Mouse (Mus musculus) hindbrain, postnatal 0 days (tissue): ENCODE results near the gene Syk. TPM values are rescaled to one million over a fixed set of nuclear protein-coding genes. Genes with fewer than 3 reads are reported as not detected.

Experiments used
- ATAC-seq: fragments of 200-750 bp; cut with Nextera tagmentation; 2 replicates; pipeline ENCODE4 v1.8.0; 2017; ENCODE audit warnings: mild to moderate bottlenecking, moderate TSS enrichment, moderate library complexity
- DNase-seq: peaks from one replicate; pipeline ENCODE4 v3.0.0-alpha.2; 2015; ENCODE audit warnings: low spot score
- H3K27ac ChIP-seq: fragments of 300-500 bp; sonication (generic); 2 replicates; pipeline ENCODE4 v1.5.1; 2014; ENCODE audit warnings: mild to moderate bottlenecking
- H3K27me3 ChIP-seq: fragments of 300-500 bp; sonication (generic); 2 replicates; pipeline ENCODE4 v1.6.1; 2014; ENCODE audit warnings: low read length, mixed read lengths; ENCODE audit not compliant: insufficient read depth
- H3K36me3 ChIP-seq: fragments of 300-500 bp; sonication (generic); 2 replicates; pipeline ENCODE4 v1.6.1; 2014; ENCODE audit warnings: low read length, mixed read lengths; ENCODE audit not compliant: insufficient read depth
- H3K4me1 ChIP-seq: fragments of 300-500 bp; sonication (generic); 2 replicates; pipeline ENCODE4 v1.6.1; 2014; ENCODE audit warnings: antibody characterized with exemption, low read length, mixed read lengths; ENCODE audit not compliant: insufficient read depth
- H3K4me2 ChIP-seq: fragments of 300-500 bp; sonication (generic); 2 replicates; pipeline ENCODE4 v1.6.1; 2014; ENCODE audit warnings: low read depth, mild to moderate bottlenecking, low read length, moderate library complexity, mixed read lengths
- H3K4me3 ChIP-seq: fragments of 300-500 bp; sonication (generic); 2 replicates; pipeline ENCODE4 v1.5.1; 2014; ENCODE audit warnings: low read length
- H3K9ac ChIP-seq: fragments of 300-500 bp; sonication (generic); replicated peaks from 2 replicates; pipeline ENCODE4 v1.6.1; 2014; ENCODE audit warnings: mild to moderate bottlenecking, low read length, moderate library complexity, mixed read lengths
- H3K9me3 ChIP-seq: fragments of 300-500 bp; sonication (generic); 2 replicates; pipeline ENCODE4 v1.6.1; 2016; ENCODE audit warnings: low read length, mixed read lengths
- CTCF ChIP-seq: IDR thresholded peaks from 2 replicates; pipeline ENCODE4 v1.5.1; 2016; ENCODE audit warnings: antibody characterized with exemption, control low read depth, low read depth
- WGBS: fragments of 180-500 bp; shearing (Covaris S2); extraction: QIAGEN DNeasy Blood & Tissue Kit; methylation state at CpG from one replicate; pipeline ENCODE4 v1.1.7; 2014; 5-methylcytosine and 5-hydroxymethylcytosine counted together
- polyA plus RNA-seq: library from polyadenylated mRNA; unstranded; fragments of >200 nt; fragmentation: Nextera tagmentation; extraction: Ambion mirVana; gene quantifications from 2 replicates; pipeline ENCODE4 v1.2.1, GENCODE M21; 2015
- total RNA-seq: library from RNA; depleted of rRNA; stranded (reverse); fragments of >200 nt; gene quantifications from 2 replicates; pipeline ENCODE4 v1.2.3, GENCODE M21; 2014

Gene Syk
- total and polyA plus RNA-seq, 2 experiments from 2014 or later = 1.2 to 2.7 TPM

- DNase-seq (no peak), ATAC-seq (no peak)
- no peak overlapping the region for H3K27ac ChIP-seq
- 62% methylated on average over 9 of the region's 9 CpGs for WGBS
- H3K27me3 ChIP-seq = no peaks in the 10 kb centered on the region
- no peaks in the 10 kb centered on the region for H3K9me3 ChIP-seq
- no peak overlapping the region for H3K4me3 ChIP-seq
- no peak overlapping the region for H3K4me2 ChIP-seq
- no peak overlapping the region for H3K9ac ChIP-seq
- no peaks in the 10 kb centered on the region for H3K36me3 ChIP-seq
- no peaks in the 10 kb centered on the region for H3K4me1 ChIP-seq
- no peak for TF ChIP-seq CTCF
Observed at GRCm38 (mm10) chr13:52552822-52553477, 30.0 kb upstream of the Syk start.

- Histone ChIP-seq H3K4me3 (no peak overlapping the region), H3K27ac (no peak overlapping the region), H3K36me3 (no peaks in the 10 kb centered on the region), H3K27me3 (no peaks in the 10 kb centered on the region), H3K4me2 (no peak overlapping the region), H3K9ac (no peak overlapping the region), H3K9me3 (no peaks in the 10 kb centered on the region), H3K4me1 (no peaks in the 10 kb centered on the region)
- 89% methylated on average over 9 of the region's 9 CpGs for whole genome bisulfite sequencing
- no peak for TF ChIP-seq CTCF
- ATAC-seq (no peak), DNase-seq (no peak)
Observed at GRCm38 (mm10) chr13:52554722-52555121, 28.3 kb upstream of the Syk start.

- WGBS = 59% methylated on average over 7 of the region's 7 CpGs
- H3K9ac ChIP-seq = no peak overlapping the region
- 0 out of 2 replicates have a peak, but pooled peaks cover 6% of the 10 kb centered on the region for H3K4me1 ChIP-seq
- no peak overlapping the region for H3K4me2 ChIP-seq
- ATAC-seq (no peak), DNase-seq (no peak)
- no peaks in the 10 kb centered on the region for H3K9me3 ChIP-seq
- H3K27ac ChIP-seq = no peak overlapping the region
- no peak overlapping the region for H3K4me3 ChIP-seq
- TF ChIP-seq CTCF = no peak
- H3K36me3 ChIP-seq = no peaks in the 10 kb centered on the region
- no peaks in the 10 kb centered on the region for H3K27me3 ChIP-seq
Observed at GRCm38 (mm10) chr13:52557421-52557820, 25.6 kb upstream of the Syk start.

DNA sequence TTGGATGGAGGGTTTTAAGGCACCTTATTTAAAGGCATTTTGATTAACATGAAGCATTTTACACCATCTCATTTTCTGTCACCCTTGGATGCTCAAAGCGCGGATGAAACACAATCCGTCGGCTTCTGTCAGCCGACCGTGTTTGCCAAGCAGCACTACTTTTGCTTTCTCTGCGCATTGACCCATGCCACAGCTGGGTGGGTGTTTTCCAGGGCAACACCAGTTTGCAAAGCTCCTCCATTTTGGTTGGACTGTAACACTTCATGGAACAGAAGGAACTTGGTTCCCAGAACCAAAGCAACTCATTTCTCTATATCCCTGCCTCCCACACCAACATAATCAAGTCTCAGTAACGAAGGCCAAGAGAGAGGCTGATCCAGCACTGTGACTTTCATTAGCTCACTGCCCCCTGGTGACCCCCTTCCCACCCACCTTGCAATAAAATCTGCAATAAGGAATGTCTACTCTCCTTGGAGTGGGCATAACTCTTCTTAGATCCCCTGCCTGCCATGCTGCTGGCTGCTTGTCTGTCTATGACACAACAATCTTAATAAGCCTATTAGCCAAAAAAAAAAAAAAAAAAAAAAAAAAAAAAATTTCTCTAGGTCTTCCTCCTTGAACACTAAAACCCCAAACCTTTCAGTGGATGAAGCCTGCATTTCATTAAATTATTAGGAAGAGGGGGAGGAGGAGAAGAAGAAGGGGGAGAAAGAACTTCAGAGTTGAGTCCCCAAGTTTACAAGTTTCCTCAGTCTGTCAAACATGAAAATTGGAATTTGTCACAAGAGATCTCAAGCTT is 21.4 kb upstream of the Syk start:
- ATAC-seq = no peak
- H3K27ac ChIP-seq = no peak overlapping the region

GRCm38 (mm10) chr13:52562166-52562571 is 20.8 kb upstream of the Syk start:
- Histone ChIP-seq H3K4me2 (no peak overlapping the region), H3K27me3 (no peaks in the 10 kb centered on the region), H3K36me3 (no peaks in the 10 kb centered on the region), H3K9me3 (no peaks in the 10 kb centered on the region), H3K27ac (no peak overlapping the region), H3K4me1 (0 out of 2 replicates have a peak, but pooled peaks cover 6% of the 10 kb centered on the region), H3K4me3 (no peak overlapping the region), H3K9ac (no peak overlapping the region)
- WGBS = 16% methylated on average over 4 of the region's 4 CpGs
- DNase-seq = peak; percentile 61
- ATAC-seq = peak; percentile 60; the same call in 1 of the 2 replicates
- no peak for TF ChIP-seq CTCF

More for the DNA sequence above, 21.4 kb upstream of the Syk start:
- no peaks in the 10 kb centered on the region for H3K36me3 ChIP-seq
- H3K9ac ChIP-seq = no peak overlapping the region
- no peaks in the 10 kb centered on the region for H3K9me3 ChIP-seq
- 0 out of 2 replicates have a peak, but pooled peaks cover 6% of the 10 kb centered on the region for H3K4me1 ChIP-seq
- no peaks in the 10 kb centered on the region for H3K27me3 ChIP-seq
- DNase-seq = no peak
- H3K4me2 ChIP-seq = no peak overlapping the region
- no peak overlapping the region for H3K4me3 ChIP-seq
- WGBS = 57% methylated on average over 8 of the region's 8 CpGs
- no peak for TF ChIP-seq CTCF

DNA sequence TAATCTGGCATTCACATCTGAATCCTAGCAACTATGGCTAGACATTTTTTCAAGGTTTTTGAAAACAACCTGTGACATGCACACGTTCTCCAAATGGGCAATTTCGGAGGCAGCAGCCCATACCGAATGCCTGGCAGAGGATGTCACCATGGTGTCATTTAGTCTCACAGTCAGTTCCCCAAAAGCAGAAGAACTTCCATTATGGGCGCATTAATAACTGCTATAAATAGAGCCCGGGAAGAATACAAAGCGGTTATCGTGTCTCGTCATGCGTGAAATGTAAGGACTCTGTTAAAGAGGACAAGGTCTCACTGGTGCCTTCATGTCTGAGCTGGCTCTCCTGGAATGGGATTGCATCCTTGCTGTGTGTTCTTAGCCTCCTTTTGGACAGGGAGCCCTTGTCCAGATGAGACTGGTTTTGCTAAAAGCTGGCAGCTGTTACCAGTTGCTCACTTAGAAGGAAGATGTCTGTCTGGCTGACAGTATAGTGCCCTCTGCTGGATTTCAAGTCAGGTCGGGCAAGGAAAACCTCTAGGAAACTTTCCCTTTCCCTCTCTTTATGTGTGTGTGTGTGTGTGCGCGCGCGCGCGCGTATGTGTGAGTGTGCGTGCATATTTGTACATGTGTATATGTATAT is 17.8 kb upstream of the Syk start:
- Histone ChIP-seq H3K27me3 (no peaks in the 10 kb centered on the region), H3K4me1 (0 out of 2 replicates have a peak, but pooled peaks cover 6% of the 10 kb centered on the region), H3K9ac (no peak overlapping the region), H3K27ac (no peak overlapping the region; the same call in 1 of the 2 replicates), H3K4me3 (no peak overlapping the region), H3K9me3 (no peaks in the 10 kb centered on the region), H3K36me3 (no peaks in the 10 kb centered on the region), H3K4me2 (no peak overlapping the region)
- TF ChIP-seq CTCF = peak; percentile 68
- ATAC-seq (peak; percentile 76), DNase-seq (peak; percentile 74)
- 56% methylated on average over 18 of the region's 18 CpGs for WGBS
